Mouse (Mus musculus): Measurements from ENCODE around the gene Xrcc3.

DNA sequence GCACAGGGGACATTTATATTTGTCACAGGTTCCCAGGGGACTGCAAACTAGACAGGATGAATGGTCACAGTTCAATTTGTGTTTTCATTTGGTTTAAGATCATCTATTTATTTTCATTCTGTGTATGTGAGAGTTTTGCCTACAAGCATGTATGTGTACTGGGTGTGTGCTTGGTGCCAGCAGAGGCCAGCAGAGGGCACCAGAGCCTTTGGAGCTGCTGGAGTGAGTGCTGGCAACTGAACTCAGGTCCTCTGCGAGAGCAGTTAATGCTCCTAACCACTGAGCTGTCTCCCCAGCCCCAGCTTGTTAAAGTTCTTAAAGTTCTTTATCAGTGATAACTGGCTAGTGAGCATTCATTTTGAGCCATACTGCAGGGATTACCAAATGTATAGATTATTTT, 34.1 kb downstream of the Xrcc3 start:
- TF ChIP-seq POLR2A (IDR thresholded peaks at IDR 0.05; ENCODE audit: borderline replicate concordance, low read depth, low read length) (no peak), CTCF (IDR thresholded peaks at IDR 0.05; ENCODE audit: low read depth, low read length) (0 out of 2 replicates have a peak, but pooled peaks have one; percentile 7)
